Mouse (Mus musculus): ENCODE data around the gene Procr.

The Procr gene

DNA sequence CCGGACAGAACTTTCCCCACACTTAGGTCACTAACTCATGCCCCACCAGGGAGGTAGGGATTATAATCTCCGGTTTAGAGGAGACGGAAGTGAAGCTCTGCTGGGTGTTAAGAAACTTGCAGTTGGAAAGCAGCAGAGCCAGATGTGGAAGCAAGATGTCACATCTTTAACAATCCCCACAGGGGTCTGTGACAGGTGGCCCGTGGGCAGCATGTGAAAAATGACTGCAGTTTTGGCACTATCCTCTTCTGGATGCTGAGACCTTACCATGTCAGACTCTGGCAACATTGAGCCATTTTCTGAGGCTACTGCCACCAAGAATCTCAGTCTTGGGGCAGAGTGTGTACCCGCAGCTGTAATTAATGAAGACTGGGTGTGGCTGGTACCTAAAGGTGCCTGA, 53.1 kb downstream of the Procr start:
- no peak for DNase-seq (ENCODE audit: low spot score)

Data from adipocyte (in vitro differentiated cells).